Mouse (Mus musculus): ENCODE data around the gene Znrd1.

DNA sequence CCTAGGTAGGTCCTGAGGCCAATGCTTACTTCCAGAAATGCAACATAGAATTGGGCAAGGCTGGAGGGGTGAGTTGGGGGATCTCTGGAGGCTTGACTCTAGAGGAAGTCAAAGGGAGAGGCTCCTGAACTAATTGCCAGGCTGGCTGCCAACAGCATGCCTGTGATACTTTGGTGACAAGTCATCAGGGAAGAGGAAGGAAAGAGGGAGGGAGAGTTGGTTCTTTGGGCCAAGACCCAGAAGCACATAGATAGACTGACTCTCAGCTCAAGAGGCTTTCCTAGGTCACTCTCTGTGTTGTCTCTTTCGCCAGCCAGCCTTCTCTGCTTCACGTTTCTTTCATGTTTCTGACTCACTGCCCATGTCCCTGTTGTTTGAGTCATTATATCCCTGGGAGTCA, 26.6 kb downstream of the Znrd1 start:
- TF ChIP-seq GATA1 (IDR thresholded peaks at IDR 0.05; ENCODE audit: low read length) (no peak), TAL1 (IDR thresholded peaks at IDR 0.05; ENCODE audit: low read length) (no peak)
